Mouse (Mus musculus) layer of hippocampus, adult 18-20 months (tissue): ENCODE measurements around the gene Hif3a. TPM values are rescaled to one million over a fixed set of nuclear protein-coding genes. Genes with fewer than 3 reads are reported as not detected.

Source experiments
- DNase-seq, 2 experiments: peaks; one replicate each; pipeline ENCODE4 v3.0.0; 2022; ENCODE audit warnings: low spot score in 2 of 2
- total RNA-seq, 2 experiments: library from RNA; stranded (reverse); gene quantifications; 2 replicates each; pipeline ENCODE4 v1.2.3; 2021

Gene Hif3a
- total RNA-seq, 2 experiments from 2014 or later: 8.3 to 13.1 TPM

DNA sequence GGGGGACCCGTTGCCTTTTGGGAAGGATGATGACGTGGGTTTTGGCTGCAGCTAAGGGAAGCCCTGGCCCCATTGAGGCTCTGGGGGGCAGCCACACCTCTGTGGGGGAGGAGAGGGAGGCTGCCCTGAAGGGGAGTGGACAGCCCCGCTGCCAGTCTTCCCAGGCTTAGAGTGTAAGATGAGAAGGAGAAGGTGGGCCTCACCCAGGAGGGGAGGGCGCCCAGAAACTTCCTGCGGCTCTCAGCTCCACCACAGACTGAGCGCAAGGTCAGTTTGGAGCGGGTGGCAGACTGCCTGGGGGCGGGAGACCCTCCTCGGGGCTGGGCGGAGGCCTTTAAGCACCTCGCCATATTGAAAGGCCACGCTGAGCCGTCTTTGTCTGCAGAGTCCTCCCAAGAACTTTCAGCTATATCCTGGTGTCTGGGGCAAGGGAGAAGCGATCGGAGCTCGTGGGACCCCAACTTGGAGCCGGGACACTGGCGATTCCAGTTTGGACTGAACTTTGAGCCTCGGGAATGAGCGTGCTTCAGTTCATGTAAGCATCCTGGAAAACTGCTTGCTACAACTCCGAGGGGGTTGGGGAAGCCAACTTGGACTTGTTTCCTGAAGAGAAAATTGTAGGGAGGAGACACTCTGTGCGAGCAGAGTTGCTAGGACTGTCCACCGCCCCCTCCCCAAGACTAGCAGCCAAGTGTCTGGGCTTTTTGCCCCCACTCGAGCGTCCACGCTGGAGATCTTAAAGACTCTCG lies 68.4 kb downstream of the Hif3a start:
- no peak for DNase-seq

DNA sequence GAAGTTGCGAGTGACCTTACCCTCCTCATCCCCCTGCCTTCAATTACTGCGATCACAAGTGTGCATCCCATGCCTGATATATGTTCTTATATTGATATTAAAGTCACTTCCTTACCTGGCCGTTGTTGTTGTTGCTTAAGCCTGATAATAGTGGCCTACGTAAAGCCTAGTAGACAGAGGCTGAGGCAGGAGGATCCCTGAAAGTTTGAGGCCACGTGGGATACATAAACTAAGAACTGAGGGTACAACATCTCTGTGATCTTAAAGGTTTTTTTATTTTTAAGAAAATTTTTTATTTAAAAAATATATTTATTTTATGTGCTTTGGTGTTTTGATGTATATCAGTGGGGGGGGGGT lies 69.8 kb downstream of the Hif3a start, which contains the start of gene Ccdc8:
Gene Ccdc8, plus strand, starts transcription at position 258 of the 357 bp plus-strand sequence.
- DNase-seq: no peak

DNA sequence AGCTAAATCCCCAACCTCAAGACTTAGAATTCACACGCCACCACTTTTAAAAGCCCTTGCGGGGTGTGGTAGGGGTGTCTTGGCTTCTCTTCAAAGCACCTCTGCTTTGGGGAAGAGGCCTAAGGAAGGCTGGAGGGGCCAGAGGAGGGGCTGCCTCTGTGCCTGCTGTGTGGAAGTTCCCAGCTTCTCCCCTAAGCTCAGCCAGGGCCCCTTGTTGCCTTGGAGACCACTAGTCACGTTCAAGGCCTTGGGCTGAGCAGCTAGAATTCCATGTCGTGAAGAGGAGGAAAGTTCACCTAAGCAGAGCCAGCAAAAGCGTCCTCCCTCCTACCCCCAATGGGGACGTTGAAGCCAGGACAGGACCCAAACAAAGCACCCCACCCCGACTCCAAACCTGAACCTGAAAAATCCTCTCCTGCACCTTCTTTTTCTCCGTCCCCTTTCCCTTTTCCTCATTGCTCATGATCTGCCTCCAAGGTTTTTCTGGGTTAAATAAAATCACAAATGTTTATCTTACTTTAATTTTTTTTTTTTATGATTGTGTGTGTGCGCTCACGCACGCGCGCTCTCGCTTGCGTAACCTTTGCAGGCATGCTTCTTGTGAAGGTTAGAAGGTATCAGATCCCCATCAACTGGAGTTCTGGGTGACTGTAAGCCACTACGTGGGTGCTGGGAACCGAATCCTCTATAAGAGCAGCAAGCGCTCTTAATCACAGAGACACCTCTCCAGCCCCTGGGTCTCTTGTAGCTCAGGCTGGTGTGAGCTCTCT lies 70.4 kb downstream of the Hif3a start:
- DNase-seq: no peak

DNA sequence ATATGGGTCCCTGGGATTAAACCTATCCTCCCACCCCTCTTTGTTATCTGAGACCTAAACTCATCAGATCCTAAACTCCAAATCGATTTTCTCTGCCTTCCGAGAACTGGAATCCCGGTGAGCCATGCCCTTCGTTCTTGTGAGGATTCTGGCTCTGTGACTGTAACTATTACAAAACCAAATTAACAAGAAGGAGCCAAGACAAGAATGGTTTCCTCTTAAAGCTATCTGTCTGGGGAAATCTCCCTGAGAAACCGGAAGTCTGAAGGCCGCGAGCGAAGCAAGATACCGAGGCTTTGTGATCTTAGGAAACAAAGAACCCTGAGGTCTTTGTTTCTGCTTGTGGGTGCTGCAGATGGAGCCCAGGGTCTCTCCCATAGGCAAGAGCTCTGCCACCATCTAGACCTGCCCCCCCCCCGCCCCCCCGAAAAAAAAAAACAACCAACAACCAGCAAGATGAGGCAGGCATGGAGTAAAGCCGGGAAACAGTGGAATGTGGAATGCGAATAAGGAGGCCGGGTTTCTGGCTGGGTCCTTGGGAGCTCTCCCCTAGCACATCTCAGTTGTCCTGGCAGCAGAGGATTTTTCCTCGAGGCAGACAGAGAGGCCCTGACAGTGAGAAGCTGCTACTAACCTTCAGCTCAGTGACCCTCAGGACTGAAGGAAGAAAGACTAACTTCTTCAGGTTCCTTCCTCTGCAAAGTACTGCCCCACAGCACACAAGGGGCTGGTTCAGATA lies 72.1 kb downstream of the Hif3a start:
- DNase-seq: no peak

DNA sequence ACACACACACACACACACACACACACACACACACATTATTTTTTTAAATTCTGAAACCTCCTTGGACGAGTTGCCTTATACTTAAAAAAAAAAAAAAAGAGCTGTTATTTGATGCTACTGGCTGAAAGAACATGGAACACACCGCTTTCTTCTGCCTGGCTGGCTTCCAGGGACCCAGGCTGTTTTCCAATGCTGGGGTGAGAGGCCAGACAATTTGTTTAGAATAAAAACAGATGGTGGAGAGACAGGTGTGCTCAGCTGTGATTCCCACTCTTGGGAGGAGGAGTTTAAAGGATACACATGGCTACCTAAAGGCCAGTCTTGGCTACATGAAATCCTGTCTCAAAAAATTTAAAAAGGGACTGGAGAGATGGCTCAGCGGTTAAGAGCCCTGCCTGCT lies 73.8 kb downstream of the Hif3a start:
- no peak for DNase-seq

DNA sequence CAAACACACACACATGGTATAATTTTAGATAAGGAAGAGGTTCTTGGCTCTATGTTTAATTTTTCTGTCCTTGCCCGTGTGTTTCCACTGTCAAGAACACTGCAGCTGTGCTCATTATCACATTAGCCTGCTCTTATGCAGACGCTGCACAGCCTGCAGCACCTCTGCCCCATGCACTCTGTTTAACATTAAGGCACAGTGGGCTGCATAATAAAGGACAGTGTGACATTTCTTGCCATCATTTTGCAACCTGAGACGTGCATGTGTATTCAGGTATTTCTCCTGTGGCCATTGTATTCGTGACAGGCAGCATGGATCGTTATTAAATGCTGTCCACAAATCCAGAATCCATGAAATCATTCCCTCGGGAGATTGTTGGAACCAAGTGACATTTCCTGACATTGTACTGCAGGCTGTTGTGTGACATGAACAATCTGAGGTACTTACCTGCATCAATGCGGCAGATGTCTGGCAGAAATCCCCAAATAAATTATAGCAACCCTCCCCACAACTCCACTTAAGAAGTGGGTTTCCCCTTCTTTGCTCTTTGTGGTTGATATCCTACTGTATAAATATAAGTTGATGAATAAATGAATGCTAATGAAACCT lies 74.6 kb downstream of the Hif3a start:
- no peak for DNase-seq

DNA sequence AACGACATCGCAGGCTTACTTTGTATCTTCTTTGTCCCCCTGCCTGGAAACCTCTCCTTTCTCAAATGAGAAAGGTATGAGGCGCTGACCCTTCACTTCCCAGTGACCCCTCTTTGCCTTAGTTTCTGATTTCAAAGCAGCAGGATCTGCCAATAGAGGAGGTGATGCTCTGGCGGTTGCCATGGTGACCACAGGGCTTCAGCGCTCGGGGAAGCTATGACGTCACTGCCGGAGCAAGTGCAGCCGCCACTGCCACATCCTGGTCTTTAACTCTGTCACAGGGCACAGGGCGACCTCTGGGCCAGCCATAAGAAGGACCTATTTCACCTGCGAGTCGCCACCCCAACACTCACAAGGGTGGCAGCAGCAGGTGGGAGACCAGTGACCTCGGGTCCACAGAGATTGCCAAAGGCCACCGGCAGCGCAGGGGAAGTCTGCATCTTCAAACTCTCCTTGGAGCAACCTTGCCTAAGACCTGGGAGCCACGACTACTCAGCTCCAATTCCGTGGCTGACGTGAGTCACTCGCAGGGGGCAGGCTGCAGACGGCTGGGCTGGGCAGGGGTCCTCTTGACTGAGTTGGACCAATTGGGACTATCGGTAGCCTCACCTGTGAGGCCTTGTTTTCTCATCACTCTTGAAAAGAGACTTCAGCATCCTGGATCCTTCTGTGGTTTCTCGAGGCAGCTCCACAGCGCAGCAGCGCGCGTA lies 79.2 kb downstream of the Hif3a start, which contains the start of gene Gm42372:
Gene Gm42372, plus strand, starts transcription at position 228 of the 710 bp plus-strand sequence.
- DNase-seq: peak; percentile 84 to 94

Other genes starting within 250 kb of the Hif3a start
- gene Strn4, start 246.5 kb downstream of the Hif3a start, total RNA-seq: 100 to 1,000 TPM; 260 to 290 TPM
- gene Fkrp, start 245.7 kb downstream of the Hif3a start, total RNA-seq: 10 to 100 TPM; 46.7 to 46.9 TPM
- gene Prkd2, start 219.5 kb downstream of the Hif3a start, total RNA-seq: 1 to 10 TPM; 4.7 to 6.1 TPM
- 100 to 1,000 TPM; 173 to 175 TPM for gene Dact3, start 187.1 kb downstream of the Hif3a start, total RNA-seq
- 1 to 10 TPM; 2.6 to 2.8 TPM for gene Gng8, start 170.6 kb downstream of the Hif3a start, total RNA-seq
- under 1 TPM in 1 of 2 experiments, not detected in 1; 0.10 TPM for gene Ptgir, start 155.9 kb downstream of the Hif3a start, total RNA-seq
- gene Calm3, start 138.3 kb downstream of the Hif3a start, total RNA-seq: 1,000 to 10,000 TPM; 2,132 to 2,161 TPM
- 100 to 1,000 TPM; 370 to 415 TPM for gene Pnmal2, start 117.7 kb downstream of the Hif3a start, total RNA-seq
- gene Pnmal1, start 102.7 kb downstream of the Hif3a start, total RNA-seq: 100 to 1,000 TPM; 118 to 134 TPM
- gene Gm42372, start 79.3 kb downstream of the Hif3a start, total RNA-seq: 10 to 100 TPM; 53.4 to 54.0 TPM
- 1 to 10 TPM; 1.8 to 2.1 TPM for gene Ccdc8, start 69.7 kb downstream of the Hif3a start, total RNA-seq
- 100 to 1,000 TPM; 146 to 147 TPM for gene Ppp5c, start 34.5 kb downstream of the Hif3a start, total RNA-seq
- gene Psg16, start 11.6 kb upstream of the Hif3a start, total RNA-seq: 1 to 10 TPM; 3.0 to 5.0 TPM
- gene Ceacam3, start 87.9 kb upstream of the Hif3a start, total RNA-seq: not detected
- gene Psg29, start 141.1 kb upstream of the Hif3a start, total RNA-seq: not detected